Mouse (Mus musculus) NIH3T3 (cell line): ENCODE results near the gene Xrcc4.

Experiments used
- DNase-seq: peaks from one replicate; pipeline ENCODE4 v3.0.0-alpha.2; 2012; ENCODE audit warnings: low read depth

The Xrcc4 gene

GRCm38 (mm10) chr13:89929477-89929876, 159.9 kb downstream of the Xrcc4 start:
- peak; percentile 55 for DNase-seq

GRCm38 (mm10) chr13:89918814-89919481, 170.5 kb downstream of the Xrcc4 start:
- DNase-seq = no peak

- DNase-seq = no peak
These were observed 175.1 kb downstream of the Xrcc4 start for GRCm38 (mm10) chr13:89914332-89914731.

GRCm38 (mm10) chr13:89913891-89914290, 175.5 kb downstream of the Xrcc4 start:
- no peak for DNase-seq

GRCm38 (mm10) chr13:89906120-89906519, 183.3 kb downstream of the Xrcc4 start:
- no peak for DNase-seq

GRCm38 (mm10) chr13:89899066-89899465, 190.3 kb downstream of the Xrcc4 start:
- DNase-seq = peak; percentile 55

- no peak for DNase-seq
These were observed 197.3 kb downstream of the Xrcc4 start for GRCm38 (mm10) chr13:89892140-89892539.

- DNase-seq = no peak
These were observed 199.2 kb downstream of the Xrcc4 start for GRCm38 (mm10) chr13:89890159-89890558.

- peak; percentile 93 for DNase-seq
These were observed 200.3 kb downstream of the Xrcc4 start for GRCm38 (mm10) chr13:89889074-89889473.

- DNase-seq = no peak
These were observed 205.9 kb downstream of the Xrcc4 start for GRCm38 (mm10) chr13:89883523-89883922.

- peak; percentile 19 for DNase-seq
These were observed 208.1 kb downstream of the Xrcc4 start for GRCm38 (mm10) chr13:89881281-89881680.

GRCm38 (mm10) chr13:89878832-89879468, 210.5 kb downstream of the Xrcc4 start:
- no peak for DNase-seq

- no peak for DNase-seq
These were observed 213.9 kb downstream of the Xrcc4 start for GRCm38 (mm10) chr13:89875499-89875898.

- DNase-seq = peak; percentile 37
These were observed 216.7 kb downstream of the Xrcc4 start for GRCm38 (mm10) chr13:89872725-89873124.

GRCm38 (mm10) chr13:89854139-89854538, 235.3 kb downstream of the Xrcc4 start:
- DNase-seq = no peak

- no peak for DNase-seq
These were observed 238.7 kb downstream of the Xrcc4 start for GRCm38 (mm10) chr13:89850746-89851145.

- DNase-seq = no peak
These were observed 239.5 kb downstream of the Xrcc4 start for GRCm38 (mm10) chr13:89849955-89850354.

GRCm38 (mm10) chr13:89838635-89839034, 250.8 kb downstream of the Xrcc4 start:
- DNase-seq = no peak

- DNase-seq = no peak
These were observed 254.9 kb downstream of the Xrcc4 start for GRCm38 (mm10) chr13:89834485-89834884.

- peak; percentile 27 for DNase-seq
These were observed 256.2 kb downstream of the Xrcc4 start for GRCm38 (mm10) chr13:89833053-89833670.

GRCm38 (mm10) chr13:89828429-89828970, 260.9 kb downstream of the Xrcc4 start:
- peak; percentile 84 for DNase-seq

GRCm38 (mm10) chr13:89827838-89828237, 261.6 kb downstream of the Xrcc4 start:
- DNase-seq = peak; percentile 16

GRCm38 (mm10) chr13:89814543-89814942, 274.9 kb downstream of the Xrcc4 start:
- no peak for DNase-seq
